Mouse (Mus musculus) urinary bladder, postnatal 14 days (tissue): ENCODE measurements around the gene Znhit2.

ENCODE experiments used
- DNase-seq: peaks from one replicate; pipeline ENCODE4 v3.0.0; 2021; ENCODE audit warnings: low spot score

The Znhit2 gene

DNA sequence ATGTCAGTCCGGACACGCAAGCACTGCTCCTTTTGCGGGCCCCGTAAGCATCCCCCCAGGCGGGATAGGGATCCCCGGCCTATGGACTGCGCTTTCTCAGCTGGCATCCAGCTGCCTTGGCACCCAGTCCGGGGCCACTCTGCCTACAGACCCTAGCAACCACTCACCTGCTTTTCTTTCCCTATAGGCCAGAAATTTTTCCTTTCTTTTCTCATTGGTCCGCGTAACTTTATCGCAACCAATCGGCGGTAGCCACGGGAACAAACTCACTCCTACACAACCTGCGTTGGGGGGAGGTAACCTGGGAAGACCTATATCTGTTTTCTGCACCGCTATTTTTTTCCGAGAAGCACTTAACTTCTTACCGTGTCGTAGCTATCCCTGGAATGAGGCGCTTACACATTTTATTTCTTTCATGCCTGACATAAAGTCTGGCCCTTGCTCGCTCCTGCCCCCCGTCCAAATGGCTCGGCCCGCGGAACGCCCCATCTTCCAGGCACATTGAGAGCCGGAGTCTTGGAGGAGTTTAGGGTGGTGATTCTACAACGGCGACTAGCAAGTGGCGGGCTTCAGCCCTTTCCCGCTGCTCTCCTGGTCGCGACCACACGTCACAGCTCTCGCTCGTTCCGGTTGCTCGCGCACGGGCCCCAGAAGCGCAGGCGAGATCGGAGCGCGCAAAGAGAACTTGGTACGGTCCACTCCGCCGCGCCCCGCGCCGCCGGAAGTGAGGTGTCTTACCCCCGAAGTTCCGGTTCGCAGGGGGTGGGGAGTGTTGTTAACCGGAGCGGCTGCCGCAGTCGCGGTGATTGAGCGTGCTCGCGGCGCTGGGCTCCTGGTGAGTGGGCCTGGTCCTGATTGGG lies 14.5 kb upstream of the Znhit2 start, which contains the start of gene Syvn1:
TSS of gene Syvn1 (plus strand) at position 283 of the 860 bp plus-strand sequence.
- DNase-seq = peak; percentile 88

DNA sequence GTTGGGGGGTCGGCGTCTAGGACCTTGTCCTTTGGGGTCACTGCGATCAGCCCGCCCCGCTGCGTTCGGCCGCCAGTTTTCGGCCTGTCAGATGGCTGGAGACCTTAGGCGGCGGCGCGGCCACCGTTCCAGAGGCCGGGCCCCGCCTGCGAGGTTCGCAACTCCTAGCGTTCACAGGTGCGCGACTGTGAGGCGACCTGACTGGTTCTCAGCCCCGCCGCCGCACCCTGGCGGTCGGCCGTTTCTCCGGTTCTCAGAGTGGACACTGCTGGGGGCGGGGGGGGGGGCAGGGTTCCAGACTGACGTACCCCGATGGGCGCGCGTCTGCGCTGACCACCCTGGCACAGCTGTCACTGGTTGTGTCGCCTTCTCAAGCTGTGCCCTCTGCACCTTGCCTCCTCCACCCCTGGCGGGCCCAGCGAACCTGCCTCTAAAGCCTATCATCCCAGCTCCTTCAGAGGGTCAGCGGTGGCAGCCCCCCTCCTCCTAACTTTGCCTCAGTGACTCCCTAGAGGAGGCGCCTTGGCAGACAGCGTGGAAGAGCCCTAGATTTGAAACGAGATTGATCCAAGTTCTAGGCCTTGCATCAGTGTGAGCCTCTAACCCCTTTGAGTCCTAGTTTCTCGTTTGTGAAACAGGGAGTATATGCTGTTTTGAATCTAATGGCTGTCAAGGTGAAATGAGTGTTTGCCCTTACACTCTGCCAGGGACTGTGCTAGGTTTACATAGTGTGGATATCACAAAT lies 13.7 kb upstream of the Znhit2 start:
- no peak for DNase-seq

DNA sequence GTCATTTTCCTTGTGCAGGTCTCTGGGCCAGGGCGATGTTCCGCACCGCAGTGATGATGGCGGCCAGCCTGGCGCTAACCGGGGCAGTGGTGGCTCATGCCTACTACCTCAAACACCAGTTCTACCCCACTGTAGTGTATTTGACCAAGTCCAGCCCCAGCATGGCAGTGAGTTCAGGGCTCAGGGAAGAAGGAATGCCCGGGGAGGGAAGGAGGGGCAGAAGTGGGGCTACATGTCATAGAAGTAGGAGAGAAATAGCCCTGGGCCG lies 13.2 kb upstream of the Znhit2 start:
- DNase-seq = no peak

DNA sequence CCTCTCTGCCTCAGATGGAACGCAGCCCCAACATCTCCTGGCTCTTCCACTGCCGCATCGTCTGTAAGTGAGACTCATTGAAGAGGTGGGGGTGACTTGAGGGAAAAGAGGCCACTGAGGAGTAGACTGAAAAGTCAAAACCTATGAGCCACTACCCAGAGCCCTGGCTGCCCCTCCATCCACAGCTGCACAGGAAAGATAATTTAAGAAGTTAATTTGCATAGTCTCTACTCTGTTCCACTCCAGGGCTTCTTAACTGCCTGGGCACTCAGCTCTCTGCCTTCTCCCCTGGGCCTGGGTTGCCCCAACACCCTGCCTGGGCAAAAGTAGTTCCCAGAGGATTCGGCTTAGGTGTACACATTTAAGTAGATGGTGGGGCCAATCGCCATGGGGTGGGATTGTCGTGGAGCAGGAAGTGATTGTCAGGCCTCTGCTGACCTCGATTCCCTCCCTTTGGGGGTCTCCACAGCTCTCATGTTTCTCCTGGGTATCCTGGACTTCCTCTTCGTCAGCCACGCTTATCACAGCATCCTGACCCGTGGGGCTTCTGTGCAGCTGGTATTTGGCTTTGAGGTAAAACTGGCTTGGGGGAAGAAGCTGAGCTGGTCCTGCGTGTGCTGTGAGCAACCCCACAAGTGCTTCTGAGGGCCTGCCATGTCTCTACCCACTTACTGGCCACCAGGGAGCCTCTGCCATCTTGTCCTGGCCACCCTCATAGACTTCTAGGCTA lies 12.1 kb upstream of the Znhit2 start:
- DNase-seq = no peak

DNA sequence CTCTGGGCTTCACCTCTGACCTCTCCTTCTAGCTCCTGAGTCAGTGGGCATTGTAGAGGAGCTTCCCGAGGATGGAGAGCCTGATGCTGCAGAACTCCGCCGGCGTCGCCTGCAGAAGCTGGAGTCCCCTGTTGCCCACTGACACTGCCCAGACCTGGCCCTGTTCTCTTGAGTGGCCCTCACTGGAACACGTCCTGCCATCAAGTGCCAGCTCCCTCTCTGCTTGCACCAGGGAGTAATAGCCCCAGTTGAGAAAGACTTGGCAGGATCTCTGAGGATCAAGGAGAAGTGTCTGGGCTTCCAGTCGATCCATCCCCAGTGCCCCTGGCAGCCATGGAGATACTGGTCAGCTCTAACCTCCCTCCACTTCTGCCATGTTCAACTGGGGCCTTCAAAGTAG lies 8.5 kb upstream of the Znhit2 start:
- no peak for DNase-seq

DNA sequence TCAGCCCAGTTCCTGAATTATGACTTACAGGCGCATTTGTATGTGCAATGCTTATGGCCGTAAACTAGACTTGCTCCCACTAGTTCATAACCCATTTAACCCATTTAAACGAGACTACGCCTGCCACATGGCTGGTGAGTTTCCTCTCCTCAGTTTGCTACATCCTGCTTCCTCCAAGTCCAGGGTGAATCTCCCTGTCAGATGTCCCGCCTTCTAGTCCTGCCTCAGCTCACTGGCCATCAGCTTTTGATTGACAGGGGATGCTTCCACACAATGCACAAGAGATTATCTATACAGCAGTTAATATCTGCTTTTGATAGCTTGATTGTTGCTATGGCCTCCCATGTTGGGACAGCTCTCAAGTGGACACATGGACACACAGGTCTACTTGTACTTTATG lies 6.7 kb upstream of the Znhit2 start:
- no peak for DNase-seq

DNA sequence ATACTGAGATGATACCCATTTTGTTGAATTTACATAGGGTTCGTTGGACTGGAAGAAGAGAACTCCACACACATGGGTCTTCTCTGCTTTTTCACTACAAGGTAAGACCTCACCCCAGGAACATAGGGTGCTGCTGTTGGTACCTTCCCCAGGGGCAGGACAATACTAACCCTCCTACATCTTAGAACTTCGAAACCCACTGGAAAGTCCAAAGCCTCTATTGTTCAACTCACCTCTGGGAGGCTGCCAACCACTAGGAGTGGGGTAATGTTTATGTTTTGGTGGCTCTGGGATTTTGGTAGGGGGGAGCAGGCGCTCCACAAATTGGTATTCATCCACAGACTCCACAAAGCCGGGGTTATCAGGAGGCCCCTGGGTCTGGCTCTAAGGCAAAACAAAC lies 4.3 kb upstream of the Znhit2 start:
- no peak for DNase-seq

DNA sequence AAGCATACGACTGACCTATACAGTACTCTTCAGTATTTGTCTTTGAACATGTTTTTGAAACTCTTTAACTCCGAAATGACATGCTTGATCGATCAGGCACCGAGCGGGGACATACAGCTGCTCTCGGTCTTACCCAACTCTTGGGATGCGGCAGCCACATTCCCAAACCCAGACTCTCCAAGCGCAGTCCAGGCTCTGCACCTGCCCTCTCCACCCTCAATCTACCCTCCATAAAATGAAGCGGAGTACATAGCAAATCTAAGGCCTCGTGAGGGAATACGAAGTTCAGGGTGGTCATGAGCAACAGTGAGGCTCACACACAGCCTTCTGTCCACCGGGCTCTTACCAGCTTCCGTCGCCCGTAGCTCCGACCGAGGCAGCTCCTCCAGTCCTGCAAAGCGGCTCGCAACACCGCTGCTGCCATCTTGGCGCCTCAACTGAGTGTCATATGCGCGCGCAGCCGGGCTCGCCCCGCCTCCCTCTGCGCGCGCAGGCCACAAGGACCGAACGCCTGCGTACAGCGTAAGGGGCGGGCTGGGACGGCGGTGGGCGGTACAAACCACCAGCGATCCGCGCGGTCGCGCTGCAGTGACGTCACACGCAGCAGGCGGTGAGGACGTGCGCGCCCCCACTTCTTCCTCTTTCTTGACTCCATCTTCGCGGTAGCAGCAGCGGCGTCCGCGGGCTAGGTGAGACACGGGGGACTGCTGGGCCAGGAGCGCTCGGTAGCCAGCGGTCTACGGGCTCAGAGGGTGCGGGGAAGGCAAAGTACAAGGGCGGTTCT lies 3.5 kb upstream of the Znhit2 start, which contains the start of the genes Mrpl49 and Fau:
TSS of gene Mrpl49 (minus strand) at position 473 of the 784 bp plus-strand sequence.
TSS of gene Fau (plus strand) at position 532 of the 784 bp plus-strand sequence.
- peak; percentile 99 for DNase-seq

DNA sequence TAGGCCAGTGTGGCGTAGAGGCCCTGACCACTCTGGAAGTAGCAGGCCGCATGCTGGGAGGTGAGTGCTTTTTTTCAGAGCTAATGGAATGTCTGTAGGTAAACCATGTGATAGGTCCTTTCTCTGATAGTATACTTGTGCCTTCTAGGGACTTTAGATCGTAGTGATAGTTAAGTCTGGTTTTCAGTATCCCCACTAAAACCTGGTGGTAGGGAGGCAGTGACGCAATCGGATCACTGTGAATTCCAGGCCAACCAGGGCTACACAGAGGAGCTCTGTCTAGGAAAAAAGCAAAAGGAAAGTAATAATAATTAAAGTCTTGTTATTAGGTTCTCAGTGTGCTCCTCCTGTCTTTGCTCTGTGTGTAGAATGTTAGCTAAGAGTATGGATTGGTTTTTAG lies 2.5 kb upstream of the Znhit2 start:
- DNase-seq = no peak

DNA sequence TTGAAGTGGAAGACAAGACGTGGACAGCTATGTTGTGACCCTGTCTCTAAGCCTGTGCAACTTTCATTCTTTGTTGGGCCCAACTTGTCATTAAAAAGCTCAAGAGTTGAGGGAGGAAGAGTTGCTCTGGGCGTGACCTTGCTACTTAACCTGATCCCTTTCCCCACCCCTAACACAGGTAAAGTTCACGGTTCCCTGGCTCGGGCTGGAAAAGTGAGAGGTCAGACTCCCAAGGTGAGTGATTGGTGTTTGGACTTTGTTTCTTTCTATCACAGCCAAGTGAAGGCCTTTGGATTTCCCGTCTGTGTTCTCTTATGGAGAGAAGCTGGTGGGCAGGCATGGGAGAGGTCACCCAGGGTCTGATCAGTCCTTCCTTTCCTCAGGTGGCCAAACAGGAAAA lies 2.0 kb upstream of the Znhit2 start:
- DNase-seq = no peak

DNA sequence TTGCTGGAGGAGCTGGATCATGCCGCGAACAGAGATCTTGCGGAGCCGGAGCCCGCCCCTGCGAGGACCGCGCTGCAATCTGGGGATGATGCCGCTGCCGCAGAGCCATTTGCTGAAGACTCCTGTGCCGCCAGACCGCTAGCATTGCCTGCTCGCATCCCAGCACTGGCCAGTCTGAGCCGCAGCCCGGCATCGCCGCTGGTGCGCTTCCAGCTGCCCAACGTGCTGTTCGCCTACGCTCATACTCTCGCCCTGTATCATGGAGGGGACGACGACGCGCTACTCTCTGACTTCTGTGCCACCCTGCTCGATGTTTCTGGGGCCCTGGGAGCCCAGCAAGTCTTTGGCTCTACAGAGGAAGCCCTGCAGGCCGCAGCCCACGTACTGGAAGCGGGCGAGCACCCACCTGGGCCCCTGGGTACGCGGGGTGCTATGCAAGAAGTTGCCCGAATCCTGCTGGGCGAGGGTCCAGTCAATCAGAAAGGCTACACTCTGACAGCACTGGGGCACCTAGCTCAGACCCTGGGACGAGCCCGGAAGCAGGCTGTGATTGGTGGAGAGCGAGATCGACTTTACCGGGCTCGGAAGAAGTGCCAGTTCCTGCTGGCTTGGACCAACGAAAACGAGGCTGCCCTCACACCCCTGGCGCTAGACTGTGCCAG lies 780 bp downstream of the Znhit2 start:
- peak; percentile 57 for DNase-seq

DNA sequence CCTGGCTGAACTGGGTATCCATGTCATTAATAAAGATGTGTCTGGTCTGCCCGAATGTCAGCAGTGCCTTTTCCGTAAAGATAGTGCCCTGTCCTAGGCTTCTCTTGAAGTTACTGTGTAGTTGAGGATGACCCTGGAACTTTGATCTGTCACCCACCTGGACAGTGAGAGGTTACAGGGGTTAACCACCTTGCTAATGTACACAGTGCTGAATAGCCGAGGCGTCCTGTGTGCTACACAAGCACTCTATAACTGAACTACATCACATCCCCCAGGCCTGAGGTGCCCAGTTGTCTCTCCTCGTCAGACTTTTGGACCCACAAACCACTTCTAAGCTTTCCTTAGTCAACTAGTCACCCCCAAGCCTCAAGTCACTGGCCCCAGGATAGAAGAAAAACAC lies 1.4 kb downstream of the Znhit2 start:
- no peak for DNase-seq

DNA sequence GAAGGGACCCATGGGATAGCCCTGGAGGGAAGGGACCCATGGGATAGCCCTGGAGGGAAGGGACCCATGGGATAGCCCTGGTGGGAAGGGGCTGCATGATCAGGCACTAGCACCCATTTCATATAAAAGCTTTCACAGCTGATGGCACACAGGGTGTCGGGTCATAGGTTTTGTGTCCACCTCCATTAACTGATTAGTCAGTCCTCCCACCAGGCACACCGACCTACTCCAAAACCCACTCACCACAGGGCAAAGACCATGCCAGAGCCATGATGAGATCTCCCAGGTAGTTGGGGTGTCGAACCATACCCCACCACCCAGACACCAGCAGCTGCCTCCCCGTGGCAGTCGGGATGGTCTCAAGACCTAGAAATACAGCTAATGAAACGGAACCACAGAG lies 2.1 kb downstream of the Znhit2 start:
- DNase-seq = no peak

DNA sequence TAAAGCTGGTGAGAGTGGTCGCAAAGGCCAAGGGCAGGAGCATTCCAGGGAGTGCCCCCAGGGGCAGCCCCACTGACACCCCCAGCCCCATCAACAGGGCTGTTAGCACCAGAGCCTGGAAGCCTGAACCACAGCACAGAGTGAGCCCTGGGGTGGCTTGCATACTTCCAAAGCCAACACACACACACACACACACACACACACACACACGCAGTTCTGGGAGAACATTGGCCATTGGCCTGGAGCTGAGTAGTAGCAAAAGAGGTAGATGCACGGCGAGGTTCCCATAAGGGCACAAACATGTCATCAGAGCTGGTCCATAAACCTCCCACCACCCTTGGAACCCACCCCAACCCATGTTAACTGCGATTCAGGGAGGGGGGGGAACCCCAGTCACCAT lies 5.6 kb downstream of the Znhit2 start:
- DNase-seq = no peak

DNA sequence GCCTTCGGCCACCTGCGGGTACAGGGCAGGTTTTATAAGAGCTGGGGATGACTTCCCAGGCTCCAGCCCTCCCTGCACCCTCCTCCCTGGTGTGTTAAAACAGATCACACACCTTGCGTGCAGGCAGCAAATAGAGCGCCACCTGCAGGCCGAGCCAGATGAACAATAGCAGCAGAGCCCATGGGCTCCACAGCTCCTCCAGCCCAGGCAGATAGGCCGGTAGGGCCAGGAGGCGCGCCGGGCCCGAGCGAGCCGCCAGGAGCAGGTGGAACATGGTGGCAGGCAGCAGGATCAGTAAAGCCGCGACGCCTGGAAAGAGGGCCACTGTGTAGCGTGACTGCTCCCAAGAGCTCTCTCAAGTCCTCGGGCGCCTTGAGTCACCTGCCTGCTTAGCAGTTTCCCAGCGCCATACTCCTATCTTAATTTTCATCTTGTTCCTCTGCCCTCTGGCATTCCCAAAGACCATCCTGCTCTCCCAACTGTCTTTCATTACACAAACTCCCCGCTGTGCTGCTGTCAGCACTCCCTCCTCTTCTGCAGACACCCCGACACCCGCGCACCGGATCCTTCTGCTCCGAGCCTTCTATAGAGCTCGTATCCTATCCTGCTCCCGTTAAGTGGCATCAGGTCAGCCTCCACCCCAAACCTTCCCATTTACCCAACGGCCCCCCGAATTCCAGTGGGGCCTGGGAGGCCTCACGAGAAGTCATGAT lies 6.2 kb downstream of the Znhit2 start:
- peak; percentile 86 for DNase-seq

DNA sequence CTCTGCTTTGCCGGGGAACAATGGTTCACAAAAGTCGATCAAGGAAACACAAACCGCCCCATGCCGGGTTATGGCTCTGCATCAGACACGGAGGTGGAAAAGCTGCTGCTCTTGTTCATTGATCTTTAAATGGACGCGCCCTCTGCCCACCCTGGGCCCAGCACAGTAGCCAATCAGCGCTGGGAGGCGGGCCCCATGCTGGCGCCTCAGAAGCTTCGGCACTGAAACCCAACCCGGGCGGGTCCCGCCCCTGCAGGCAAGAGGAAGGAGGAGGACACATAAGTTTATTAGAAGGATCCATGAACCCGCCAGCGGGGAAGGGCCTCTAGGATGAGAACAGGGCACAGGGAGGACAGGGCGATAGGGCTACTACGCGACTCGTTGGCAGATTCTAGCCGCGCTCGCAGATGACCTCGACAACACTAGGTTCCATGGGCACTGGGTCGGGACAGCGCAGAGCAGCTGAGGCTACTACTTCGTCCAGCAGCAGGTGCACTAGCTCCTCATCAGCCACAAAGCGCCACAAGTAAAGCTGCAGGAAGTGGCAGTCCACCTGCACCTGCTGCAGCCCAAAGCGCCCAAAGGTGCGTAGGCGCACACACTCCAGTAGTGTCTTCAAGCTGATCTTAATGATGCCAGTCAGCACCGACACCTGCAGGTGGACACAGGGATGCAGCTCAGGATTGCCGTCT lies 6.9 kb downstream of the Znhit2 start, which contains the start of gene Tm7sf2:
TSS of gene Tm7sf2 (minus strand) at position 650 of the 692 bp plus-strand sequence.
- peak; percentile 94 for DNase-seq

DNA sequence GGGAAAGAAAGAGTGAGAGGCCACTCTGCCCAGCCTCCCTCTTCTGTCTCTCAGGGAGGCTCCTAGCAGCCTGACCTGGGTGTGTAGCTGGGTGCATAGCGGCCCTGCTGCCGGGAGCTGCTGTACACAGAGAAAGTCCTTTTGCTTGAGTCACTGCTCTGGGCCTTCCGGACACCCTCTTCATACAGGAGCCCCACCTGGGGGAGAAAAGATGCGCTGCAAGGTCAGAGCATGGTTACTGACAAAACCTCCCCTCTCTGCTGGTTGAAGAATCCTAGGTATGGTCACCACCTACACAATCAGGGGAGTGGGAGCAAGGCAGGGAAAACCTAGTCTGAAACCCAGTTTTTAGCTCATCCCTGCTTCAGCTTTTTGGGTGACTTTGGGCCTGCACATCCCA lies 8.0 kb downstream of the Znhit2 start:
- DNase-seq = peak; percentile 25

DNA sequence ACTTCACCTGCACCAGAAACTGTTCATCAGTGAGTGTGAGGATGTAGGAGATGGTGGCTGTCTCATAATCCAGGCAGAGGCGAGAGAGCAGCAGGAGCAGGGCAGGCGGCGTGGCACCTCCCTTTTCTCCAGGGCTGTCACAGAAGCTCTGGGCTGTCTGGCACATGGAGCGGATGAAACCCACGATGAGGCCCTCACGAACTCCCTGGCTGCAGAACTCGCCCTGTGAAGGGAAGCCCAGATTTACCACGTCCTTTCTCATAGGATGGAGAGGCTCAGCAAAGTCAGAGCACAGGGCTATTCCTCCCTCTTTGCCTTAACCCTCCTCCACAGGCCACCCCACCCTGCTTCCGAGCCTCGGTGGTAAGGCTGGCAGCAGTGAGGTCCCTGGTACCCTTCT lies 8.9 kb downstream of the Znhit2 start:
- no peak for DNase-seq

DNA sequence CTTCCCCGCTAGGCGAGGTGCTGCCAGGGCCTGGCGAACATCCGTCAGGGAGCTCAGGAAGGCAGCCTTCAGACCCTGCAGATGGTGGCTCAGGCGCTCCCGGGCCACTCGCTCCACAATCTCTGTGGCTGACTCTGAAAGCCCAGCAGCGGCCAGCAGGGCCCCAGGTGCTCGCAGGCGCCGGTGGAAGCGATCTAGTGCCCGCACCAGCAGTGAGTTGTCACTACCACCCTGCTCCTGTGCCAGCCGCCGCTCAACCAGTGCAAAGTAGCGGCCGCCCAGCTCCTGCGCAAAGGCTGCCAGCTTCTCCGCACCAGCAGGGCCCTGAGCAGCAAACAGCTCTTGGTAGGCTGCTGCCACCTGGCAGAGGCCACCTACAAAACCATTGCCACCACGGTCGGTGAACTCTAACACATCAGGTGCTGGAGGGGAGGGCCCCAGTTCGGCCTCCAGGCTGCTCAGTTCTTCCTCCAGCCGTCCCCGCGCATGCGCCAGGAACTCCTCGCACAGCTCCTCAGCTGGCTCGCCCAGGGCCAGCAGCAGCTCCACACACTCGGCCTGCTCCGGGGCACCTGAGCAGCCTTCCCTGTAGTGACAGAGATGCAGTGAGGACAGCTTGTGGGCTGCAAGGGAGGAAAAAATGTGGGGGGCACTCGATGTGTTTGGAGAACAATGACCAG lies 9.7 kb downstream of the Znhit2 start:
- DNase-seq = no peak
